Mouse (Mus musculus): ENCODE data around the gene Tmem169. TPM values are rescaled to one million over a fixed set of nuclear protein-coding genes. Genes with fewer than 3 reads are reported as not detected.

The Tmem169 gene
- polyA plus RNA-seq, 1 experiment from 2014 or later: 37.8 TPM

DNA sequence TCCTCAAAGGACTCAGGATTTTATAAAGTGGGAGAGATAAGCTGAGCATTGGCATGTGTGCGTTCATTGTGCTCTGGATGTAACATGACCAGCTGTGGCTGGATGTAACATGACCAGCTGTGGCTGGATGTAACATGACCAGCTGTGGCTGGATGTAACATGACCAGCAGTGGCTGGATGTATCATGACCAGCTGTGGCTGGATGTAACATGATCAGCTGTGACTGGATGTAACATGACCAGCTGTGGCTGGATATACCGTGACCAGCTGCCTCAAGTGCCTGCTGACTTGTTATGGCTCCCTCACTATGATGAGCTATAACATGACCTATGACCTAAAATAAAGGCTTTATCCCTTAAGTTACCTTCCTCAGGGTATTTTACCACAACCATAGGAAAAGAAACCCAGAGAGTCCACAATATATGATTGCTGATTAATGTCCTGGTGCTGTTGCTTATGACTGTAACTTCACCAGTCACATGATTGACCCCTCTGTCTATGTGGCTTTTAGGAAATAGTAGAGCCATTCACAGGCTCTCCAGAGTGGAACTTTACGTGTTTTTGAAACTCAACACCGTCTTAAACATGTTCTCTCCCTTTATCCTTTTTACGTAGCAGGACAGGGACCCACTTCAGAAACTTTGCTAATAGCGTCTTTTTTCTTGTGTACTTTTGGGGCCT is 25.7 kb downstream of the Tmem169 start:
- 58% methylated on average over 6 of the region's 6 CpGs for whole genome bisulfite sequencing
- no peak overlapping the region for H3K27ac ChIP-seq
- H3K4me1 ChIP-seq: peaks cover 6% of the 10 kb centered on the region
- no peaks in the 10 kb centered on the region for H3K27me3 ChIP-seq (replicated peaks)
- ATAC-seq (replicated peaks): no peak
- H3K36me3 ChIP-seq (replicated peaks): no peaks in the 10 kb centered on the region
- H3K4me2 ChIP-seq: no peak overlapping the region
- H3K4me3 ChIP-seq: no peak overlapping the region
- no peak overlapping the region; the same call in 1 of the 2 replicates for H3K9ac ChIP-seq
- no peaks in the 10 kb centered on the region for H3K9me3 ChIP-seq

GRCm38 (mm10) chr1:72312701-72313398 is 28.7 kb downstream of the Tmem169 start:
- peaks cover 6% of the 10 kb centered on the region for H3K4me1 ChIP-seq
- H3K27ac ChIP-seq: no peak overlapping the region
- ATAC-seq (replicated peaks): no peak
- 87% methylated on average over 9 of the region's 9 CpGs for WGBS
- H3K4me3 ChIP-seq: no peak overlapping the region
- no peaks in the 10 kb centered on the region for H3K36me3 ChIP-seq (replicated peaks)
- H3K4me2 ChIP-seq: no peak overlapping the region
- H3K9ac ChIP-seq: no peak overlapping the region
- H3K9me3 ChIP-seq: no peaks in the 10 kb centered on the region
- no peaks in the 10 kb centered on the region for H3K27me3 ChIP-seq (replicated peaks)

DNA sequence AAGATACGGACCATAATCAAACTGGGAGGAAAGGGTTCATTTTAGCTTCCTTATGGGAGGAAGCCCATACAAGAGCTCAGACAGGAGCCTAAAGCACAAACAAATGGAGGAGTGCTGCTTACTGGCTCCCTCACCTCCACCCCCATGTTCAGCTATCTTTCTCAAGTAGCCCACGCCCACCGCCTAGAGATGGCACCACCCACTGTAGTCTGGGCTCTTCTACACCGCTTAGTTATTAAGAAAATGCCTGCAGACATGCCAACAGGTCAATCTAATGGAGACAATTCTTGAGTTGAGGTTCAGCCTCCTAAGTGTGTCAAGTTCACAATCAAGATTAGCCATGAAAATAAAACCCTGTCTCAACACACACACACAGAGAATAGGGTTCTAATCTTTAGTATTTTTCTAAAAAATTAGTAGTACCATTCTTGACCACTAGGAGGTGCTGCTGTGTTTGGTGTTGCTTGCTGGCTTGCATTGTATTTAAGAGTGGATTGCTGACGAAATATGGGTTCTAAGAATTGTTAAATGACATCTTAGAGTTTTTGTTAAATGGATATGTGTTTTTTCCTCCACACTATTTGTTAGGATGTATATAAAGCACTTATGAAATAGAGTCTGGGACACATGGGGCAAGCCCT is 29.4 kb downstream of the Tmem169 start:
- Histone ChIP-seq H3K4me2 (no peak overlapping the region), H3K9me3 (no peaks in the 10 kb centered on the region), H3K36me3 (replicated peaks) (no peaks in the 10 kb centered on the region), H3K4me1 (no peaks in the 10 kb centered on the region), H3K27me3 (replicated peaks) (no peaks in the 10 kb centered on the region), H3K27ac (no peak overlapping the region), H3K4me3 (no peak overlapping the region), H3K9ac (no peak overlapping the region)
- 75% methylated on average over 5 of the region's 5 CpGs for WGBS
- no peak for ATAC-seq (replicated peaks)

DNA sequence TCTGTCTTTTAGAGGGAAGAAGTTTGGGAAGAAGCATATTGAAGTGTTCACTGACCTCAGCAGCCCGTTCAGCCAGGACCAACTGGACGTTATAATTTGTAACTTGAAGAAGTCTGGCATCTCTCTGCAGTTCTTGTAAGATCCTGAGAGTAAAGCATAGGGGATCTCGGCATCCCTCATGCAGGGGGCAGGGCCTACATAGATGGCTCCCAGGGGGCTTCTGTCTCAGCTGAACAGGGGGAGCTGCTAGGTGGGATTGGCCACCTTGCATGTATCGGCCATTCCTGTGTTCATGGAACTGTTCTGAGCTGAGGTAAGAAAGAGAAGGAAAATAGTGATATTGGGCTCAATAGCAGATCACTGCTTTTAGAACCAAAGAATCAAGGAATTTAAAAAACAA is 31.3 kb downstream of the Tmem169 start:
- Histone ChIP-seq H3K4me3 (no peak overlapping the region), H3K36me3 (replicated peaks) (no peaks in the 10 kb centered on the region), H3K27me3 (replicated peaks) (no peaks in the 10 kb centered on the region), H3K27ac (no peak overlapping the region), H3K4me2 (no peak overlapping the region), H3K9me3 (no peaks in the 10 kb centered on the region), H3K9ac (no peak overlapping the region), H3K4me1 (no peaks in the 10 kb centered on the region)
- 93% methylated on average over 4 of the region's 4 CpGs for WGBS
- ATAC-seq (replicated peaks): no peak

- H3K4me3 ChIP-seq: no peak overlapping the region
- no peak overlapping the region for H3K4me2 ChIP-seq
- H3K27ac ChIP-seq: no peak overlapping the region
- H3K36me3 ChIP-seq (replicated peaks): no peaks in the 10 kb centered on the region
- H3K27me3 ChIP-seq (replicated peaks): no peaks in the 10 kb centered on the region
- ATAC-seq (replicated peaks): 0 out of 2 replicates have a peak, but pooled peaks have one; percentile 33
- WGBS: 62% methylated on average over 8 of the region's 8 CpGs
- no peaks in the 10 kb centered on the region for H3K4me1 ChIP-seq
- H3K9me3 ChIP-seq: no peaks in the 10 kb centered on the region
- no peak overlapping the region for H3K9ac ChIP-seq
These were observed 32.2 kb downstream of the Tmem169 start for GRCm38 (mm10) chr1:72316409-72316808.

- ATAC-seq (replicated peaks): no peak
- WGBS: 86% methylated on average over 7 of the region's 7 CpGs
- Histone ChIP-seq H3K4me2 (no peak overlapping the region), H3K27me3 (replicated peaks) (no peaks in the 10 kb centered on the region), H3K4me3 (no peak overlapping the region), H3K36me3 (replicated peaks) (no peaks in the 10 kb centered on the region), H3K4me1 (no peaks in the 10 kb centered on the region), H3K9me3 (no peaks in the 10 kb centered on the region), H3K27ac (no peak overlapping the region), H3K9ac (no peak overlapping the region)
These were observed 32.7 kb downstream of the Tmem169 start for GRCm38 (mm10) chr1:72316901-72317300.

DNA sequence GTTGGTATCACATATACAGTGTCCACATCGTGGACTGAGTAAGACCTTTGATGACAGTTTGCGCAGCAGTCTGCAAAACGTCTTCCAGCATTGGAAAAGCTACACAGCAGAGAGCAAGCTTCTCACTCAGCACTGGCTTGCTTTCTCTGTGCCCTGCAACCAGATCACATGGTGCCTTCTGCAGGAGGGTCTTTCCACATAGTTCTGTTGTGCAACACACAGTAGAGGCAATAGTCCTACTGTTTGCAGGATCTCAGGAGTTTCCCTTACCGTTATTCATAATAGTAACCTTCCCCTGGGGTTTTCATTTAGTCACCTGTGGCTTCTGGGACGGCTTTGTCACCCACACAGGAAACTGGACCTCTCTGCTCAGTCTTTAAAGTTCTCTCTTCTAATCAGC is 36.6 kb downstream of the Tmem169 start:
- Histone ChIP-seq H3K27me3 (replicated peaks) (no peaks in the 10 kb centered on the region), H3K4me3 (no peak overlapping the region), H3K27ac (no peak overlapping the region), H3K4me2 (no peak overlapping the region), H3K36me3 (replicated peaks) (no peaks in the 10 kb centered on the region), H3K4me1 (no peaks in the 10 kb centered on the region), H3K9me3 (no peaks in the 10 kb centered on the region), H3K9ac (no peak overlapping the region)
- 94% methylated on average over 5 of the region's 5 CpGs for WGBS
- no peak for ATAC-seq (replicated peaks)

- no peak for ATAC-seq (replicated peaks)
- Histone ChIP-seq H3K9ac (no peak overlapping the region), H3K9me3 (no peaks in the 10 kb centered on the region), H3K4me2 (no peak overlapping the region), H3K27ac (no peak overlapping the region), H3K4me3 (no peak overlapping the region), H3K4me1 (no peaks in the 10 kb centered on the region), H3K36me3 (replicated peaks) (no peaks in the 10 kb centered on the region), H3K27me3 (replicated peaks) (no peaks in the 10 kb centered on the region)
- WGBS: 93% methylated on average over 4 of the region's 4 CpGs
These were observed 39.1 kb downstream of the Tmem169 start for GRCm38 (mm10) chr1:72323248-72323647.

DNA sequence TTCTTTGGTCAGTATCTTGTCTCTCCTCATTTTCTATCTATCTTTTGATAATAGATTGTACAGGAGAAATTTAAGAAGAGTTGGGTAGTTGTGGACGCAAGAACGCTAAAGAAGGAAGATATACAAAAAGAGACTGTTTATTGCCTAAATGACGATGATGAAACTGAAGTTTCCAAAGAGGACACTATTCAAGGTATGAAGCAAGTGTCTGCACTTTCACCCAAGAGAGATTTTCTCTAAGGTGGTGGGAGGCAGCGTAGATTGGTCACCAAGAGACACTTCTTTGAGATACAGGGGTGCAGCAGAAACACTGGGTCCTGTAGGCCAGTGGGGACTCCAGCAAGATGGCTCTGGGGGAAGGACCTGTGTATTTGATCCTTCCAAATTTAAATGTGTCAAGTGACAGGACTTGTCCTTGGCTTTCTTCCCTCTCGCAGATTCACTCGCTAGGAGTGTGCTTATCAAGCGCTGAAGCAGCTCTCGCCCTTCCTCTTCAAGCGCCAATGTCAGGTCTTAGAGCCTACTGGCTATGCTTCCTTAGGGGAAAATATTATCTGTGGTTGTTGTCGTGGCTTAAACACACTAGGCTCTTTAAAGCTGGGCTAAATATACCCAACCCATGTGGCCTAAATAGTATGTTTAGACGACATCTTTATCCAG is 42.1 kb downstream of the Tmem169 start:
- no peak overlapping the region for H3K4me3 ChIP-seq
- WGBS: 95% methylated on average over 11 of the region's 11 CpGs
- H3K4me1 ChIP-seq: no peaks in the 10 kb centered on the region
- H3K27ac ChIP-seq: no peak overlapping the region
- no peak overlapping the region for H3K4me2 ChIP-seq
- H3K27me3 ChIP-seq (replicated peaks): no peaks in the 10 kb centered on the region
- no peak overlapping the region for H3K9ac ChIP-seq
- H3K9me3 ChIP-seq: no peaks in the 10 kb centered on the region
- ATAC-seq (replicated peaks): no peak
- H3K36me3 ChIP-seq (replicated peaks): no peaks in the 10 kb centered on the region

GRCm38 (mm10) chr1:72334807-72335206 is 50.6 kb downstream of the Tmem169 start:
- H3K4me3 ChIP-seq: no peak overlapping the region
- no peaks in the 10 kb centered on the region for H3K9me3 ChIP-seq
- no peaks in the 10 kb centered on the region for H3K4me1 ChIP-seq
- H3K9ac ChIP-seq: no peak overlapping the region
- 95% methylated on average over 11 of the region's 11 CpGs for WGBS
- ATAC-seq (replicated peaks): no peak
- H3K36me3 ChIP-seq (replicated peaks): peaks cover 7% of the 10 kb centered on the region; the same call in 1 of the 2 replicates
- H3K4me2 ChIP-seq: no peak overlapping the region
- H3K27me3 ChIP-seq (replicated peaks): no peaks in the 10 kb centered on the region
- no peak overlapping the region for H3K27ac ChIP-seq

- Histone ChIP-seq H3K27me3 (replicated peaks) (no peaks in the 10 kb centered on the region), H3K4me2 (no peak overlapping the region), H3K9ac (no peak overlapping the region), H3K4me3 (no peak overlapping the region), H3K36me3 (replicated peaks) (peaks cover 7% of the 10 kb centered on the region; the same call in 1 of the 2 replicates), H3K27ac (no peak overlapping the region), H3K4me1 (no peaks in the 10 kb centered on the region), H3K9me3 (no peaks in the 10 kb centered on the region)
- 94% methylated on average over 8 of the region's 8 CpGs for WGBS
- no peak for ATAC-seq (replicated peaks)
These were observed 52.6 kb downstream of the Tmem169 start for GRCm38 (mm10) chr1:72336780-72337179.

DNA sequence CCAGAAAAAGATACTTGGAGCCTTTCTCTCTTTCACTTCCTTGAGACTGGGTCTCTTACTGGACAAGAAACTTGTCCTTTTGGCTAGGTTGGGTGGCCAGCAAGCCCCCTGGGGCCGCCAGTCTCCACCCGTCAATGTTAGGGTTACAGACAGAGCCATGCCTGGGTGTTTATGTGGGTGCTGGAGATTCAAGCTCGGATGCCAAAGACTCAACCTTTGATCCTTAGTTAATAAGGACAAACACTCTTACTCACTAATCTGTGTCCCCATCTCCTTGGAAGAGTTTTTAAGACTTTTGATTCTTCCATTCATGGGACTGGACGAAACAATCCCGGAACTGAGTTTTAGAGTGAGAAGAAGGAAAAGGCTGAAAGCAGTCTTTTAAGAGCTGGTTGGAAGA is 54.2 kb downstream of the Tmem169 start:
- Histone ChIP-seq H3K27ac (no peak overlapping the region), H3K36me3 (replicated peaks) (peaks cover 8% of the 10 kb centered on the region), H3K4me1 (no peaks in the 10 kb centered on the region), H3K9ac (no peak overlapping the region), H3K4me2 (no peak overlapping the region), H3K4me3 (no peak overlapping the region), H3K9me3 (no peaks in the 10 kb centered on the region), H3K27me3 (replicated peaks) (no peaks in the 10 kb centered on the region)
- 92% methylated on average over 5 of the region's 5 CpGs for WGBS
- ATAC-seq (replicated peaks): no peak

Data from midbrain, embryonic 15.5 days (tissue).